Mouse (Mus musculus): Measurements from ENCODE around the gene Acadl.

GRCm38 (mm10) chr1:66845690-66846318 lies 17.3 kb downstream of the Acadl start:
- TF ChIP-seq POLR2A (IDR thresholded peaks at IDR 0.05; ENCODE audit: control insufficient read depth in 1 of 2, insufficient read depth in 1 of 2, low read depth in 1 of 2, low read length in 2 of 2, poor library complexity in 1 of 2) (no peak), CTCF (IDR thresholded peaks at IDR 0.05 in 2 of 3, conservative IDR thresholded peaks at IDR 0.05 in 1 of 3; ENCODE audit: control insufficient read depth in 1 of 3, insufficient read depth in 1 of 3, low read depth in 2 of 3, low read length in 3 of 3, poor library complexity in 1 of 3, severe bottlenecking in 1 of 3) (no peak), GATA1 (IDR thresholded peaks at IDR 0.05; ENCODE audit: low read depth, low read length) (no peak), TAL1 (IDR thresholded peaks at IDR 0.05; ENCODE audit: low read length) (no peak), CHD1 (IDR thresholded peaks at IDR 0.05; ENCODE audit: low read depth, low read length) (no peak)
